Mouse (Mus musculus) intestine, embryonic 15.5 days (tissue): ENCODE data around the gene Gm20388. TPM values are rescaled to one million over a fixed set of nuclear protein-coding genes. Genes with fewer than 3 reads are reported as not detected.

ENCODE experiments used
- ATAC-seq: fragments of 200-750 bp; cut with Nextera tagmentation; 2 replicates; pipeline ENCODE4 v1.8.0; 2017; ENCODE audit warnings: moderate TSS enrichment, moderate library complexity
- H3K27ac ChIP-seq: fragments of 300-500 bp; sonication (generic); 2 replicates; pipeline ENCODE4 v1.5.1; 2015; ENCODE audit warnings: mild to moderate bottlenecking, inconsistent platforms
- H3K27me3 ChIP-seq: fragments of 300-500 bp; sonication (generic); replicated peaks from 2 replicates; pipeline ENCODE4 v1.6.1; 2015; ENCODE audit warnings: inconsistent platforms
- H3K36me3 ChIP-seq: fragments of 300-500 bp; sonication (generic); 2 replicates; pipeline ENCODE4 v1.6.1; 2015; ENCODE audit warnings: inconsistent platforms
- H3K4me1 ChIP-seq: fragments of 300-500 bp; sonication (generic); replicated peaks from 2 replicates; pipeline ENCODE4 v1.6.1; 2015; ENCODE audit warnings: inconsistent platforms
- H3K4me2 ChIP-seq: fragments of 300-500 bp; sonication (generic); replicated peaks from 2 replicates; pipeline ENCODE4 v1.6.1; 2015; ENCODE audit warnings: mild to moderate bottlenecking, inconsistent platforms
- H3K4me3 ChIP-seq: fragments of 300-500 bp; sonication (generic); replicated peaks from 2 replicates; pipeline ENCODE4 v1.5.1; 2015; ENCODE audit warnings: inconsistent platforms
- H3K9ac ChIP-seq: fragments of 300-500 bp; sonication (generic); 2 replicates; pipeline ENCODE4 v1.6.1; 2015; ENCODE audit warnings: inconsistent platforms
- H3K9me3 ChIP-seq: fragments of 300-500 bp; sonication (generic); 2 replicates; pipeline ENCODE4 v1.6.1; 2016; ENCODE audit warnings: inconsistent platforms
- WGBS: fragments of 180-500 bp; shearing (Covaris S2); methylation state at CpG from one replicate; pipeline ENCODE4 v1.1.7; 2015; 5-methylcytosine and 5-hydroxymethylcytosine counted together
- polyA plus RNA-seq: library from polyadenylated mRNA; unstranded; fragments of >200 nt; fragmentation: Nextera tagmentation; extraction: Ambion mirVana; gene quantifications from 2 replicates; pipeline ENCODE4 v1.2.1, GENCODE M21; 2015

Gene Gm20388
- polyA plus RNA-seq, 1 experiment from 2014 or later = not detected

- Histone ChIP-seq H3K27ac (no peak overlapping the region), H3K4me2 (no peak overlapping the region), H3K4me1 (peaks cover 6% of the 10 kb centered on the region; the same call in 1 of the 2 replicates), H3K4me3 (no peak overlapping the region), H3K27me3 (peaks cover 10% of the 10 kb centered on the region), H3K9me3 (no peaks in the 10 kb centered on the region), H3K9ac (no peak overlapping the region), H3K36me3 (no peaks in the 10 kb centered on the region)
- no peak for ATAC-seq
- 36% methylated on average over 8 of the region's 8 CpGs for WGBS
These were observed 1281.8 kb downstream of the Gm20388 start for GRCm38 (mm10) chr8:121192451-121192850.

- WGBS = 72% methylated on average over 7 of the region's 7 CpGs
- Histone ChIP-seq H3K27me3 (peaks cover 6% of the 10 kb centered on the region), H3K9me3 (no peaks in the 10 kb centered on the region), H3K4me1 (peaks cover 9% of the 10 kb centered on the region; the same call in 1 of the 2 replicates), H3K9ac (no peak overlapping the region), H3K4me2 (no peak overlapping the region), H3K27ac (no peak overlapping the region), H3K36me3 (no peaks in the 10 kb centered on the region), H3K4me3 (no peak overlapping the region)
- ATAC-seq = no peak
These were observed 1285.3 kb downstream of the Gm20388 start for GRCm38 (mm10) chr8:121195970-121196369.

GRCm38 (mm10) chr8:121196726-121197668 lies 1286.4 kb downstream of the Gm20388 start:
- Histone ChIP-seq H3K4me2 (no peak overlapping the region), H3K9me3 (no peaks in the 10 kb centered on the region), H3K4me1 (peaks cover 14% of the 10 kb centered on the region; the same call in 1 of the 2 replicates), H3K9ac (no peak overlapping the region), H3K27ac (no peak overlapping the region), H3K4me3 (no peak overlapping the region), H3K36me3 (no peaks in the 10 kb centered on the region), H3K27me3 (peaks cover 6% of the 10 kb centered on the region)
- ATAC-seq = no peak
- WGBS = 84% methylated on average over 16 of the region's 16 CpGs

- H3K27ac ChIP-seq = no peak overlapping the region
- H3K4me1 ChIP-seq = peaks cover 14% of the 10 kb centered on the region; the same call in 1 of the 2 replicates
- no peak overlapping the region for H3K4me3 ChIP-seq
- H3K27me3 ChIP-seq = no peaks in the 10 kb centered on the region
- H3K9ac ChIP-seq = no peak overlapping the region
- no peak for ATAC-seq
- WGBS = 36% methylated on average over 12 of the region's 12 CpGs
- 0 out of 2 replicates have a peak overlapping the region, but pooled peaks have one; percentile 29 for H3K4me2 ChIP-seq
- H3K9me3 ChIP-seq = no peaks in the 10 kb centered on the region
- H3K36me3 ChIP-seq = no peaks in the 10 kb centered on the region
These were observed 1289.4 kb downstream of the Gm20388 start for GRCm38 (mm10) chr8:121200069-121200468.

- WGBS = 60% methylated on average over 3 of the region's 3 CpGs
- no peak overlapping the region for H3K4me2 ChIP-seq
- peak; percentile 39; the same call in 1 of the 2 replicates for ATAC-seq
- H3K27ac ChIP-seq = no peak overlapping the region
- H3K27me3 ChIP-seq = no peaks in the 10 kb centered on the region
- peaks cover 14% of the 10 kb centered on the region; the same call in 1 of the 2 replicates for H3K4me1 ChIP-seq
- H3K9me3 ChIP-seq = no peaks in the 10 kb centered on the region
- no peaks in the 10 kb centered on the region for H3K36me3 ChIP-seq
- H3K9ac ChIP-seq = no peak overlapping the region
- no peak overlapping the region for H3K4me3 ChIP-seq
These were observed 1290.3 kb downstream of the Gm20388 start for GRCm38 (mm10) chr8:121200979-121201378.

GRCm38 (mm10) chr8:121201651-121202050 lies 1291.0 kb downstream of the Gm20388 start:
- no peak overlapping the region for H3K4me3 ChIP-seq
- H3K27ac ChIP-seq = no peak overlapping the region
- H3K4me2 ChIP-seq = no peak overlapping the region
- no peak for ATAC-seq
- no peaks in the 10 kb centered on the region for H3K27me3 ChIP-seq
- peaks cover 14% of the 10 kb centered on the region; the same call in 1 of the 2 replicates for H3K4me1 ChIP-seq
- no peaks in the 10 kb centered on the region for H3K36me3 ChIP-seq
- 52% methylated on average over 7 of the region's 7 CpGs for WGBS
- no peak overlapping the region for H3K9ac ChIP-seq
- H3K9me3 ChIP-seq = no peaks in the 10 kb centered on the region

- Histone ChIP-seq H3K4me1 (peaks cover 14% of the 10 kb centered on the region; the same call in 1 of the 2 replicates), H3K4me2 (no peak overlapping the region), H3K9me3 (no peaks in the 10 kb centered on the region), H3K36me3 (no peaks in the 10 kb centered on the region), H3K4me3 (no peak overlapping the region), H3K27ac (no peak overlapping the region), H3K9ac (no peak overlapping the region), H3K27me3 (no peaks in the 10 kb centered on the region)
- WGBS = 73% methylated on average over 19 of the region's 19 CpGs
- ATAC-seq = no peak
These were observed 1293.2 kb downstream of the Gm20388 start for GRCm38 (mm10) chr8:121203612-121204376.

GRCm38 (mm10) chr8:121207171-121207570 lies 1296.5 kb downstream of the Gm20388 start:
- no peak overlapping the region for H3K27ac ChIP-seq
- no peak overlapping the region for H3K4me2 ChIP-seq
- H3K27me3 ChIP-seq = no peaks in the 10 kb centered on the region
- H3K9ac ChIP-seq = no peak overlapping the region
- no peak for ATAC-seq
- H3K4me1 ChIP-seq = no peaks in the 10 kb centered on the region
- 88% methylated on average over 2 of the region's 2 CpGs for WGBS
- no peak overlapping the region for H3K4me3 ChIP-seq
- no peaks in the 10 kb centered on the region for H3K36me3 ChIP-seq
- no peaks in the 10 kb centered on the region for H3K9me3 ChIP-seq

GRCm38 (mm10) chr8:121210627-121211026 lies 1300.0 kb downstream of the Gm20388 start:
- no peak overlapping the region for H3K9ac ChIP-seq
- no peak for ATAC-seq
- 90% methylated on average over 3 of the region's 3 CpGs for WGBS

GRCm38 (mm10) chr8:121213236-121213635 lies 1302.6 kb downstream of the Gm20388 start:
- Histone ChIP-seq H3K4me3 (no peak overlapping the region), H3K9me3 (no peaks in the 10 kb centered on the region), H3K4me1 (no peaks in the 10 kb centered on the region), H3K27ac (no peak overlapping the region), H3K36me3 (no peaks in the 10 kb centered on the region), H3K4me2 (no peak overlapping the region), H3K9ac (no peak overlapping the region), H3K27me3 (0 out of 2 replicates have a peak, but pooled peaks cover 3% of the 10 kb centered on the region)
- 54% methylated on average over 15 of the region's 15 CpGs for WGBS
- ATAC-seq = no peak

More at GRCm38 (mm10) chr8:121210627-121211026, 1300.0 kb downstream of the Gm20388 start:
- Histone ChIP-seq H3K27me3 (0 out of 2 replicates have a peak, but pooled peaks cover 3% of the 10 kb centered on the region), H3K4me3 (no peak overlapping the region), H3K9me3 (no peaks in the 10 kb centered on the region), H3K27ac (no peak overlapping the region), H3K4me1 (no peaks in the 10 kb centered on the region), H3K4me2 (no peak overlapping the region), H3K36me3 (no peaks in the 10 kb centered on the region)

- WGBS = 52% methylated on average over 10 of the region's 10 CpGs
- Histone ChIP-seq H3K27me3 (0 out of 2 replicates have a peak, but pooled peaks cover 3% of the 10 kb centered on the region), H3K4me1 (no peaks in the 10 kb centered on the region), H3K27ac (no peak overlapping the region), H3K9me3 (no peaks in the 10 kb centered on the region), H3K4me2 (no peak overlapping the region), H3K36me3 (no peaks in the 10 kb centered on the region), H3K9ac (no peak overlapping the region), H3K4me3 (no peak overlapping the region)
- no peak for ATAC-seq
These were observed 1303.0 kb downstream of the Gm20388 start for GRCm38 (mm10) chr8:121213651-121214050.

GRCm38 (mm10) chr8:121214975-121215374 lies 1304.3 kb downstream of the Gm20388 start:
- ATAC-seq = no peak
- Histone ChIP-seq H3K27ac (no peak overlapping the region), H3K4me1 (peaks cover 2% of the 10 kb centered on the region; the same call in 1 of the 2 replicates), H3K9me3 (no peaks in the 10 kb centered on the region), H3K27me3 (0 out of 2 replicates have a peak, but pooled peaks cover 3% of the 10 kb centered on the region), H3K4me2 (no peak overlapping the region), H3K9ac (no peak overlapping the region), H3K36me3 (no peaks in the 10 kb centered on the region), H3K4me3 (no peak overlapping the region)
- WGBS = 83% methylated on average over 10 of the region's 10 CpGs
